Mouse (Mus musculus) erythroblast, embryonic 14.5 days (primary cell): ENCODE results near the gene Tnfrsf17.
"Not testable (repeated sequence)": the region's sequence is repeated elsewhere in the genome, so short reads cannot be mapped to it uniquely, and the experiment has no call there.

Source experiments
- GATA1 ChIP-seq: IDR thresholded peaks from 2 replicates; pipeline ENCODE4 v1.6.1; 2012; ENCODE audit warnings: low read length, inconsistent platforms, mixed read lengths
- TAL1 ChIP-seq: IDR thresholded peaks from 3 replicates; pipeline ENCODE4 v1.6.1; 2012; ENCODE audit warnings: low read length, inconsistent platforms, mixed read lengths

- TF ChIP-seq TAL1, GATA1: not testable (repeated sequence)
Observed at GRCm38 (mm10) chr16:11288873-11289272, 24.7 kb upstream of the Tnfrsf17 start.
